Mouse (Mus musculus) testis, adult 2 months (tissue): ENCODE results near the gene G6pc.

ENCODE experiments used
- CTCF ChIP-seq: fragments of 200-500 bp; IDR thresholded peaks from 2 replicates; pipeline ENCODE4 v1.5.1; 2012; ENCODE audit warnings: low read depth, mild to moderate bottlenecking, inconsistent platforms, low read length, moderate library complexity; ENCODE audit not compliant: control insufficient read depth, insufficient read depth, insufficient replicate concordance
- POLR2A ChIP-seq: fragments of 200-500 bp; IDR thresholded peaks from 2 replicates; pipeline ENCODE4 v1.6.1; 2012; ENCODE audit warnings: low read depth, mild to moderate bottlenecking, inconsistent platforms, low read length, moderate library complexity; ENCODE audit not compliant: control insufficient read depth

- TF ChIP-seq CTCF (no peak), POLR2A (no peak)
Observed at GRCm38 (mm10) chr11:101370141-101370540, 2.8 kb downstream of the G6pc start.
